Mouse (Mus musculus) liver, embryonic 14.5 days (tissue): ENCODE results near the gene Egln3.

ENCODE experiments used
- CTCF ChIP-seq: IDR thresholded peaks from 2 replicates; pipeline ENCODE4 v1.5.1; 2016; ENCODE audit warnings: antibody characterized with exemption, low read depth, control low read depth
- EP300 ChIP-seq: IDR thresholded peaks from 2 replicates; pipeline ENCODE4 v1.6.1; 2016; ENCODE audit warnings: antibody characterized with exemption, low read depth

- TF ChIP-seq CTCF (no peak), EP300 (no peak)
Measured at GRCm38 (mm10) chr12:54213871-54214270, 10.2 kb upstream of the Egln3 start.
